Mouse (Mus musculus): ENCODE data around the gene Cyp2j9.

- 0 out of 2 replicates have a peak, but pooled peaks have one; percentile 4 for TF ChIP-seq CTCF (IDR thresholded peaks at IDR 0.05; ENCODE audit: low read depth)
- no peak for TF ChIP-seq EP300 (IDR thresholded peaks at IDR 0.05; ENCODE audit: low read depth)
These were observed 65.6 kb downstream of the Cyp2j9 start for GRCm38 (mm10) chr4:96525772-96526171.
